Mouse (Mus musculus): ENCODE data around the gene Lrch1.

DNA sequence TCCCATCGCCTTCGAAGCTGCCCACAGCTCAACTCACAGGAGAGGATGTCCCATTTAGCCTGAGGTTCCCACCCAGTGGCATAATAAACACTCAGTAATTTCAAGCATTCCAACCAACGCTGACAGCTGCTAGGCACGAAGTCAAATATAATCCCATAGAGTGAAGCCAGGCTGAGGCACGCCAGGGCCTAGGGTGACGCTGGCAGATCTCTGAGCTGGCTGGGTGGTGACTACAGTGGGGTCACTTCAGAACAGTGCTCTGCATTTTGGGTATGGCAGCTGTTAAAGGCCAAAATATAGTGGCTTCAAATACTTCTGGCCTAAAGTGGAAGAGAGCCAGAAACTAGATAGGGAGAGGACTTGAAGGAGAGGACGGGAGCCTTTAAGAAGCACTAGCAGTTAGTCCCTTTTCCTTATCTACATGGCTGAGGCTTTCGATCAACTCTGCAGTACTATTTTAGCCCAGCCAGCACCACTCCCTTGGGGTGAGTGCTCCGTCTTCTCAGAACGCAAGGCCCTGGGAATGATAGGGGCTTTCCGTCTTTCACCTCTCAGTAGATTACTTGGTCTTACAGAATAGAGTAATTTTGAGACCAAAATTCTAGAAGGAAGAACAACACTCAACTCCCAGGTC lies 127.4 kb downstream of the Lrch1 start:
- TF ChIP-seq GATA1 (IDR thresholded peaks at IDR 0.05; ENCODE audit: low read depth, low read length): no peak
- TF ChIP-seq USF1 (IDR thresholded peaks at IDR 0.05; ENCODE audit: low read depth, low read length): no peak
- TF ChIP-seq SMC3 (IDR thresholded peaks at IDR 0.05; ENCODE audit: low read depth, low read length): no peak
- TF ChIP-seq CTCF (IDR thresholded peaks at IDR 0.05 in 2 of 3, conservative IDR thresholded peaks at IDR 0.05 in 1 of 3; ENCODE audit: control insufficient read depth in 1 of 3, insufficient read depth in 1 of 3, low read depth in 2 of 3, low read length in 3 of 3, poor library complexity in 1 of 3, severe bottlenecking in 1 of 3): no peak
- TF ChIP-seq POLR2AphosphoS2 (IDR thresholded peaks at IDR 0.05; ENCODE audit: low read length): no peak
- no peak for TF ChIP-seq ZC3H11A (IDR thresholded peaks at IDR 0.05; ENCODE audit: low read depth, low read length)
- TF ChIP-seq POLR2A (IDR thresholded peaks at IDR 0.05; ENCODE audit: control insufficient read depth in 1 of 2, insufficient read depth in 1 of 2, low read depth in 1 of 2, low read length in 2 of 2, poor library complexity in 1 of 2): no peak
- no peak for TF ChIP-seq JUND (IDR thresholded peaks at IDR 0.05; ENCODE audit: low read depth, low read length)
- TF ChIP-seq EP300 (IDR thresholded peaks at IDR 0.05; ENCODE audit: low read depth in 1 of 2, low read length in 2 of 2): no peak
- TF ChIP-seq BHLHE40 (IDR thresholded peaks at IDR 0.05; ENCODE audit: borderline replicate concordance, low read depth, low read length): no peak
- no peak for TF ChIP-seq ZKSCAN1 (IDR thresholded peaks at IDR 0.05; ENCODE audit: low read depth, low read length)
- TF ChIP-seq MYC (IDR thresholded peaks at IDR 0.05; ENCODE audit: low read depth, low read length): no peak
